Mouse (Mus musculus): ENCODE measurements at regions not wholly inside any gene's neighbourhood (a gene's known extent, or its start where the extent isn't known, plus 50 kb on each side); places are given as distances from the start of the nearest gene placed in this dataset.

- ATAC-seq = no peak
- 39% methylated on average over 1 of the region's 1 CpGs for WGBS
- TF ChIP-seq CTCF (IDR thresholded peaks at IDR 0.05; ENCODE audit: low read depth) = no peak
- no peaks in the 10 kb centered on the region for H3K9me3 ChIP-seq (ENCODE audit: control insufficient read depth)
- no peak overlapping the region for H3K4me3 ChIP-seq (ENCODE audit: low read depth, low read length)
- no peaks in the 10 kb centered on the region for H3K4me1 ChIP-seq (replicated peaks; ENCODE audit: control insufficient read depth, insufficient read depth, low read length)
- H3K27ac ChIP-seq (ENCODE audit: low read depth, low read length) = no peak overlapping the region
- H3K27me3 ChIP-seq (replicated peaks; ENCODE audit: control insufficient read depth, insufficient read depth, low read length) = no peaks in the 10 kb centered on the region
- H3K4me2 ChIP-seq (replicated peaks; ENCODE audit: low read depth) = no peak overlapping the region
- H3K9ac ChIP-seq (ENCODE audit: low read depth, low read length) = no peak overlapping the region
- no peaks in the 10 kb centered on the region for H3K36me3 ChIP-seq (ENCODE audit: control insufficient read depth, insufficient read depth)
Measured at GRCm38 (mm10) chr9:98091105-98091504, 58.1 kb upstream of the Clstn2 start.

GRCm38 (mm10) chr9:98095064-98095790 lies 62.2 kb upstream of the Clstn2 start:
- Histone ChIP-seq H3K4me1 (replicated peaks; ENCODE audit: control insufficient read depth, insufficient read depth, low read length) (no peaks in the 10 kb centered on the region), H3K4me2 (replicated peaks; ENCODE audit: low read depth) (no peak overlapping the region), H3K4me3 (ENCODE audit: low read depth, low read length) (no peak overlapping the region), H3K27me3 (replicated peaks; ENCODE audit: control insufficient read depth, insufficient read depth, low read length) (no peaks in the 10 kb centered on the region), H3K27ac (ENCODE audit: low read depth, low read length) (no peak overlapping the region), H3K9me3 (ENCODE audit: control insufficient read depth) (no peaks in the 10 kb centered on the region), H3K36me3 (ENCODE audit: control insufficient read depth, insufficient read depth) (no peaks in the 10 kb centered on the region), H3K9ac (ENCODE audit: low read depth, low read length) (no peak overlapping the region)
- no peak for ATAC-seq
- TF ChIP-seq CTCF (IDR thresholded peaks at IDR 0.05; ENCODE audit: low read depth) = no peak
- 65% methylated on average over 10 of the region's 10 CpGs for WGBS

GRCm38 (mm10) chr9:98123390-98123789 lies 90.4 kb upstream of the Clstn2 start:
- WGBS = 74% methylated on average over 6 of the region's 6 CpGs
- TF ChIP-seq CTCF (IDR thresholded peaks at IDR 0.05; ENCODE audit: low read depth) = no peak
- Histone ChIP-seq H3K27ac (ENCODE audit: low read depth, low read length) (no peak overlapping the region), H3K9ac (ENCODE audit: low read depth, low read length) (no peak overlapping the region), H3K4me2 (replicated peaks; ENCODE audit: low read depth) (no peak overlapping the region), H3K36me3 (ENCODE audit: control insufficient read depth, insufficient read depth) (no peaks in the 10 kb centered on the region), H3K4me1 (replicated peaks; ENCODE audit: control insufficient read depth, insufficient read depth, low read length) (no peaks in the 10 kb centered on the region), H3K27me3 (replicated peaks; ENCODE audit: control insufficient read depth, insufficient read depth, low read length) (no peaks in the 10 kb centered on the region), H3K9me3 (ENCODE audit: control insufficient read depth) (no peaks in the 10 kb centered on the region), H3K4me3 (ENCODE audit: low read depth, low read length) (no peak overlapping the region)
- no peak for ATAC-seq

- no peak for ATAC-seq
- Histone ChIP-seq H3K27ac (ENCODE audit: low read depth, low read length) (no peak overlapping the region), H3K4me3 (ENCODE audit: low read depth, low read length) (no peak overlapping the region), H3K4me2 (replicated peaks; ENCODE audit: low read depth) (no peak overlapping the region), H3K9me3 (ENCODE audit: control insufficient read depth) (no peaks in the 10 kb centered on the region), H3K9ac (ENCODE audit: low read depth, low read length) (no peak overlapping the region), H3K36me3 (ENCODE audit: control insufficient read depth, insufficient read depth) (no peaks in the 10 kb centered on the region), H3K27me3 (replicated peaks; ENCODE audit: control insufficient read depth, insufficient read depth, low read length) (no peaks in the 10 kb centered on the region), H3K4me1 (replicated peaks; ENCODE audit: control insufficient read depth, insufficient read depth, low read length) (no peaks in the 10 kb centered on the region)
- no peak for TF ChIP-seq CTCF (IDR thresholded peaks at IDR 0.05; ENCODE audit: low read depth)
- 77% methylated on average over 4 of the region's 4 CpGs for WGBS
Measured at GRCm38 (mm10) chr9:98129596-98129995, 96.6 kb upstream of the Clstn2 start.

GRCm38 (mm10) chr9:98130849-98131248 lies 97.9 kb upstream of the Clstn2 start:
- WGBS = 86% methylated on average over 5 of the region's 5 CpGs
- Histone ChIP-seq H3K27me3 (replicated peaks; ENCODE audit: control insufficient read depth, insufficient read depth, low read length) (no peaks in the 10 kb centered on the region), H3K36me3 (ENCODE audit: control insufficient read depth, insufficient read depth) (no peaks in the 10 kb centered on the region), H3K9me3 (ENCODE audit: control insufficient read depth) (no peaks in the 10 kb centered on the region), H3K27ac (ENCODE audit: low read depth, low read length) (no peak overlapping the region), H3K4me1 (replicated peaks; ENCODE audit: control insufficient read depth, insufficient read depth, low read length) (no peaks in the 10 kb centered on the region), H3K9ac (ENCODE audit: low read depth, low read length) (no peak overlapping the region), H3K4me3 (ENCODE audit: low read depth, low read length) (no peak overlapping the region), H3K4me2 (replicated peaks; ENCODE audit: low read depth) (no peak overlapping the region)
- TF ChIP-seq CTCF (IDR thresholded peaks at IDR 0.05; ENCODE audit: low read depth) = no peak
- no peak for ATAC-seq

- H3K36me3 ChIP-seq (ENCODE audit: control insufficient read depth, insufficient read depth) = no peaks in the 10 kb centered on the region
- H3K27me3 ChIP-seq (replicated peaks; ENCODE audit: control insufficient read depth, insufficient read depth, low read length) = no peaks in the 10 kb centered on the region
- H3K9me3 ChIP-seq (ENCODE audit: control insufficient read depth) = no peaks in the 10 kb centered on the region
- ATAC-seq = no peak
- no peak overlapping the region for H3K27ac ChIP-seq (ENCODE audit: low read depth, low read length)
- no peak overlapping the region for H3K9ac ChIP-seq (ENCODE audit: low read depth, low read length)
- no peak overlapping the region for H3K4me3 ChIP-seq (ENCODE audit: low read depth, low read length)
- no peak for TF ChIP-seq CTCF (IDR thresholded peaks at IDR 0.05; ENCODE audit: low read depth)
- no peaks in the 10 kb centered on the region for H3K4me1 ChIP-seq (replicated peaks; ENCODE audit: control insufficient read depth, insufficient read depth, low read length)
- no peak overlapping the region for H3K4me2 ChIP-seq (replicated peaks; ENCODE audit: low read depth)
Measured at GRCm38 (mm10) chr9:98140546-98140945, 107.6 kb upstream of the Clstn2 start.

- H3K27me3 ChIP-seq (replicated peaks; ENCODE audit: control insufficient read depth, insufficient read depth, low read length) = no peaks in the 10 kb centered on the region
Measured at GRCm38 (mm10) chr9:98142121-98142520, 109.1 kb upstream of the Clstn2 start.

More at GRCm38 (mm10) chr9:98142121-98142520, 109.1 kb upstream of the Clstn2 start:
- H3K9me3 ChIP-seq (ENCODE audit: control insufficient read depth) = no peaks in the 10 kb centered on the region
- H3K4me1 ChIP-seq (replicated peaks; ENCODE audit: control insufficient read depth, insufficient read depth, low read length) = no peaks in the 10 kb centered on the region
- no peak overlapping the region for H3K27ac ChIP-seq (ENCODE audit: low read depth, low read length)
- H3K36me3 ChIP-seq (ENCODE audit: control insufficient read depth, insufficient read depth) = no peaks in the 10 kb centered on the region
- no peak for TF ChIP-seq CTCF (IDR thresholded peaks at IDR 0.05; ENCODE audit: low read depth)
- H3K4me2 ChIP-seq (replicated peaks; ENCODE audit: low read depth) = no peak overlapping the region
- 68% methylated on average over 7 of the region's 7 CpGs for WGBS
- no peak overlapping the region for H3K9ac ChIP-seq (ENCODE audit: low read depth, low read length)
- ATAC-seq = no peak
- no peak overlapping the region for H3K4me3 ChIP-seq (ENCODE audit: low read depth, low read length)
